ENCODE assay signal across 15 mouse cellular contexts in genomic region chr14:118156740-118157139, GRCm38 (mm10). TPM values are rescaled to one million over a fixed set of nuclear protein-coding genes. Genes with fewer than 3 reads are reported as not detected.
DNase-seq lines count a peak whose midpoint lies in the region; ATAC-seq and TF ChIP-seq lines count a peak whose summit lies in the region.
"Had no signal": no experiment of that assay in that cellular context is flagged by ENCODE, and none has a peak within 500 bp of the region (broad histone marks: within the 10 kb centered on the region; RNA-seq: fewer than 3 reads in every experiment).

No protein-coding gene starts in this region.

- no peak overlapping the region for H3K4me2 ChIP-seq in forebrain, embryonic 11.5 days (ENCODE audit: low read depth, low read length, severe bottlenecking)
- no peak overlapping the region for H3K4me2 ChIP-seq in forebrain, embryonic 12.5 days
- H3K4me2 ChIP-seq in liver, embryonic 14.5 days (ENCODE audit: low read depth): no peak overlapping the region
- no peak overlapping the region for H3K4me2 ChIP-seq in liver, embryonic 12.5 days
- H3K4me2 ChIP-seq in midbrain, embryonic 13.5 days (replicated peaks): no peak overlapping the region
- H3K4me2 ChIP-seq in midbrain, embryonic 14.5 days (ENCODE audit: low read length): no peak overlapping the region
- no peak overlapping the region for H3K4me2 ChIP-seq in neural tube, embryonic 14.5 days (ENCODE audit: low read depth, low read length)
- H3K4me2 ChIP-seq: embryonic facial prominence, embryonic 12.5 days had no signal

- no peaks in the 10 kb centered on the region for H3K4me1 ChIP-seq in forebrain, embryonic 11.5 days (replicated peaks; ENCODE audit: control insufficient read depth, insufficient read depth, low read length)
- no peaks in the 10 kb centered on the region for H3K4me1 ChIP-seq in forebrain, embryonic 12.5 days
- no peaks in the 10 kb centered on the region for H3K4me1 ChIP-seq in liver, embryonic 14.5 days (replicated peaks; ENCODE audit: control insufficient read depth in 2 of 2, insufficient read depth in 2 of 2, low read length in 1 of 2)
- no peaks in the 10 kb centered on the region for H3K4me1 ChIP-seq in liver, embryonic 12.5 days
- no peaks in the 10 kb centered on the region for H3K4me1 ChIP-seq in midbrain, embryonic 13.5 days (replicated peaks)
- H3K4me1 ChIP-seq in midbrain, embryonic 14.5 days (ENCODE audit: control insufficient read depth, insufficient read depth, low read length): no peaks in the 10 kb centered on the region
- no peaks in the 10 kb centered on the region for H3K4me1 ChIP-seq in neural tube, embryonic 14.5 days (ENCODE audit: control insufficient read depth, insufficient read depth, low read length)
- H3K4me1 ChIP-seq: embryonic facial prominence, embryonic 12.5 days; heart, embryonic 10.5 days had no signal

- TF ChIP-seq CTCF in liver, embryonic 14.5 days (IDR thresholded peaks at IDR 0.05; ENCODE audit: low read depth): no peak

- H3K9me3 ChIP-seq in forebrain, embryonic 11.5 days (ENCODE audit: control insufficient read depth, low read length): no peaks in the 10 kb centered on the region
- H3K9me3 ChIP-seq in forebrain, embryonic 12.5 days: no peaks in the 10 kb centered on the region
- H3K9me3 ChIP-seq in liver, embryonic 14.5 days (ENCODE audit: control insufficient read depth, low read length): no peaks in the 10 kb centered on the region
- H3K9me3 ChIP-seq in liver, embryonic 12.5 days (replicated peaks): no peaks in the 10 kb centered on the region
- no peaks in the 10 kb centered on the region for H3K9me3 ChIP-seq in midbrain, embryonic 13.5 days
- H3K9me3 ChIP-seq in midbrain, embryonic 14.5 days (ENCODE audit: control insufficient read depth, low read length): no peaks in the 10 kb centered on the region
- H3K9me3 ChIP-seq in neural tube, embryonic 14.5 days (ENCODE audit: control insufficient read depth, low read length): no peaks in the 10 kb centered on the region
- H3K9me3 ChIP-seq: embryonic facial prominence, embryonic 12.5 days; heart, embryonic 10.5 days; megakaryocyte, embryonic 14.5 days had no signal

- H3K27ac ChIP-seq in forebrain, embryonic 11.5 days (ENCODE audit: low read depth, low read length): no peak overlapping the region
- no peak overlapping the region for H3K27ac ChIP-seq in forebrain, embryonic 12.5 days
- H3K27ac ChIP-seq in liver, embryonic 14.5 days: no peak overlapping the region
- H3K27ac ChIP-seq in liver, embryonic 12.5 days: no peak overlapping the region
- H3K27ac ChIP-seq in midbrain, embryonic 13.5 days: no peak overlapping the region
- H3K27ac ChIP-seq in midbrain, embryonic 14.5 days (replicated peaks; ENCODE audit: low read depth, low read length): no peak overlapping the region
- H3K27ac ChIP-seq in neural tube, embryonic 14.5 days (ENCODE audit: low read depth, low read length): no peak overlapping the region
- H3K27ac ChIP-seq: embryonic facial prominence, embryonic 12.5 days; gastrocnemius, adult 2 months; heart, embryonic 10.5 days; kidney, postnatal 0 days; left cerebral cortex, adult 2 months had no signal

- no peak overlapping the region for H3K4me3 ChIP-seq in forebrain, embryonic 11.5 days (ENCODE audit: low read depth, low read length)
- no peak overlapping the region for H3K4me3 ChIP-seq in forebrain, embryonic 12.5 days (replicated peaks)
- no peak overlapping the region for H3K4me3 ChIP-seq in liver, embryonic 14.5 days (ENCODE audit: insufficient read depth in 1 of 2, low read depth in 2 of 2, low read length in 2 of 2)
- H3K4me3 ChIP-seq in liver, embryonic 12.5 days: no peak overlapping the region
- H3K4me3 ChIP-seq in midbrain, embryonic 13.5 days (replicated peaks): no peak overlapping the region
- no peak overlapping the region for H3K4me3 ChIP-seq in midbrain, embryonic 14.5 days (replicated peaks; ENCODE audit: low read depth, low read length)
- no peak overlapping the region for H3K4me3 ChIP-seq in neural tube, embryonic 14.5 days (ENCODE audit: low read depth, low read length)
- H3K4me3 ChIP-seq: embryonic facial prominence, embryonic 12.5 days; gastrocnemius, adult 2 months; heart, embryonic 10.5 days; left cerebral cortex, adult 2 months; megakaryocyte, embryonic 14.5 days had no signal

- H3K9ac ChIP-seq in forebrain, embryonic 11.5 days (ENCODE audit: low read length): no peak overlapping the region
- H3K9ac ChIP-seq in forebrain, embryonic 12.5 days: no peak overlapping the region
- no peak overlapping the region for H3K9ac ChIP-seq in liver, embryonic 14.5 days (replicated peaks)
- H3K9ac ChIP-seq in liver, embryonic 12.5 days: no peak overlapping the region
- H3K9ac ChIP-seq in midbrain, embryonic 13.5 days (replicated peaks): no peak overlapping the region
- no peak overlapping the region for H3K9ac ChIP-seq in midbrain, embryonic 14.5 days (replicated peaks; ENCODE audit: low read length)
- H3K9ac ChIP-seq in neural tube, embryonic 14.5 days (replicated peaks; ENCODE audit: low read depth, low read length): no peak overlapping the region
- H3K9ac ChIP-seq: embryonic facial prominence, embryonic 12.5 days; liver, postnatal 0 days had no signal

- 85% methylated on average over 10 of the region's 10 CpGs for WGBS in forebrain, embryonic 11.5 days
- WGBS in forebrain, embryonic 12.5 days: 92% methylated on average over 10 of the region's 10 CpGs
- 75% methylated on average over 10 of the region's 10 CpGs for WGBS in liver, embryonic 14.5 days (ENCODE audit: insufficient replicate concordance)
- WGBS in liver, embryonic 12.5 days (ENCODE audit: insufficient replicate concordance): 75% methylated on average over 10 of the region's 10 CpGs
- 87% methylated on average over 10 of the region's 10 CpGs for WGBS in midbrain, embryonic 13.5 days
- WGBS in midbrain, embryonic 14.5 days: 79% methylated on average over 10 of the region's 10 CpGs
- 87% methylated on average over 10 of the region's 10 CpGs for WGBS in neural tube, embryonic 14.5 days

- no peaks in the 10 kb centered on the region for H3K27me3 ChIP-seq in forebrain, embryonic 11.5 days (ENCODE audit: control insufficient read depth, insufficient read depth, low read length)
- no peaks in the 10 kb centered on the region for H3K27me3 ChIP-seq in forebrain, embryonic 12.5 days
- no peaks in the 10 kb centered on the region for H3K27me3 ChIP-seq in liver, embryonic 14.5 days (ENCODE audit: control insufficient read depth, insufficient read depth, low read length)
- no peaks in the 10 kb centered on the region for H3K27me3 ChIP-seq in liver, embryonic 12.5 days (replicated peaks)
- no peaks in the 10 kb centered on the region for H3K27me3 ChIP-seq in midbrain, embryonic 13.5 days
- H3K27me3 ChIP-seq in midbrain, embryonic 14.5 days (ENCODE audit: control insufficient read depth, insufficient read depth, low read length): no peaks in the 10 kb centered on the region
- no peaks in the 10 kb centered on the region for H3K27me3 ChIP-seq in neural tube, embryonic 14.5 days (ENCODE audit: control insufficient read depth, insufficient read depth, low read length)
- H3K27me3 ChIP-seq: embryonic facial prominence, embryonic 12.5 days; megakaryocyte, embryonic 14.5 days had no signal

- no peak for DNase-seq in forebrain, embryonic 11.5 days (ENCODE audit: low spot score)
- no peak for DNase-seq in liver, embryonic 14.5 days (ENCODE audit: low read depth in 3 of 3, low spot score in 3 of 3)
- no peak for DNase-seq in midbrain, embryonic 14.5 days
- no peak for DNase-seq in spleen, postnatal 4 days (ENCODE audit: low spot score in 2 of 2)

- peak; percentile 46; the same call in 1 of the 2 replicates for ATAC-seq in forebrain, embryonic 11.5 days (replicated peaks; ENCODE audit: low FRiP score)
- no peak; the same call in 1 of the 2 replicates for ATAC-seq in forebrain, embryonic 12.5 days (ENCODE audit: low FRiP score)
- peak; percentile 26; the same call in 1 of the 2 replicates for ATAC-seq in liver, embryonic 14.5 days (ENCODE audit: insufficient read depth)
- ATAC-seq in liver, embryonic 12.5 days: no peak
- peak; percentile 57; the same call in 1 of the 2 replicates for ATAC-seq in midbrain, embryonic 13.5 days
- no peak for ATAC-seq in midbrain, embryonic 14.5 days (ENCODE audit: low FRiP score, low TSS enrichment)
- ATAC-seq in neural tube, embryonic 14.5 days (ENCODE audit: low read depth): peak; percentile 38; the same call in 1 of the 2 replicates
- ATAC-seq: liver, postnatal 0 days had no signal

- TF ChIP-seq EP300 in liver, embryonic 14.5 days (IDR thresholded peaks at IDR 0.05; ENCODE audit: low read depth): no peak

- H3K36me3 ChIP-seq in forebrain, embryonic 11.5 days (ENCODE audit: control insufficient read depth, insufficient read depth, low read length): peaks cover 4% of the 10 kb centered on the region; the same call in 1 of the 2 replicates
- H3K36me3 ChIP-seq in forebrain, embryonic 12.5 days (replicated peaks): peaks cover 57% of the 10 kb centered on the region
- H3K36me3 ChIP-seq in liver, embryonic 14.5 days (replicated peaks; ENCODE audit: control insufficient read depth, insufficient read depth, low read depth): peaks cover 7% of the 10 kb centered on the region; the same call in 1 of the 2 replicates
- peaks cover 64% of the 10 kb centered on the region for H3K36me3 ChIP-seq in liver, embryonic 12.5 days
- peaks cover 37% of the 10 kb centered on the region for H3K36me3 ChIP-seq in midbrain, embryonic 13.5 days
- H3K36me3 ChIP-seq in midbrain, embryonic 14.5 days (ENCODE audit: control insufficient read depth, insufficient read depth, low read length): peaks cover 35% of the 10 kb centered on the region
- peaks cover 11% of the 10 kb centered on the region; the same call in 1 of the 2 replicates for H3K36me3 ChIP-seq in neural tube, embryonic 14.5 days (ENCODE audit: control insufficient read depth, insufficient read depth, low read length)

RNA-seq across cellular contexts. Expression of gene Gpr180, which starts 19.8 kb away (rescaled TPM):
- 36.2 and 39.3 TPM in 2 replicates for polyA plus RNA-seq in forebrain, embryonic 11.5 days (2014; fragmentation: Nextera tagmentation; extraction: Ambion mirVana)
- polyA plus RNA-seq in forebrain, embryonic 12.5 days (2016; fragmentation: Nextera tagmentation; extraction: Ambion mirVana): 29.9 and 31.9 TPM in 2 replicates
- 5.8 and 6.1 TPM in 2 replicates for polyA plus RNA-seq in liver, embryonic 14.5 days (2012; rRNA removed)
- 9.6 and 9.9 TPM in 2 replicates for polyA plus RNA-seq in liver, embryonic 14.5 days (2014; fragmentation: Nextera tagmentation; extraction: Ambion mirVana)
- polyA plus RNA-seq in liver, embryonic 12.5 days (2016; fragmentation: Nextera tagmentation; extraction: Ambion mirVana): 18.0 and 19.2 TPM in 2 replicates
- polyA plus RNA-seq in midbrain, embryonic 13.5 days (2015; fragmentation: Nextera tagmentation; extraction: Ambion mirVana): 33.4 and 34.6 TPM in 2 replicates
- 33.4 and 38.8 TPM in 2 replicates for polyA plus RNA-seq in midbrain, embryonic 14.5 days (2014; fragmentation: Nextera tagmentation; extraction: Ambion mirVana)
- polyA plus RNA-seq in neural tube, embryonic 14.5 days (2014; fragmentation: Nextera tagmentation; extraction: Ambion mirVana): 47.6 and 51.5 TPM in 2 replicates

RNA-seq across cellular contexts. Expression of gene Tgds, which starts 24.2 kb away (rescaled TPM):
- 27.6 and 30.3 TPM in 2 replicates for polyA plus RNA-seq in forebrain, embryonic 11.5 days (2014; fragmentation: Nextera tagmentation; extraction: Ambion mirVana)
- 24.7 and 26.9 TPM in 2 replicates for polyA plus RNA-seq in forebrain, embryonic 12.5 days (2016; fragmentation: Nextera tagmentation; extraction: Ambion mirVana)
- 7.3 and 9.9 TPM in 2 replicates for polyA plus RNA-seq in liver, embryonic 14.5 days (2012; rRNA removed)
- 14.2 and 15.8 TPM in 2 replicates for polyA plus RNA-seq in liver, embryonic 14.5 days (2014; fragmentation: Nextera tagmentation; extraction: Ambion mirVana)
- 23.0 and 23.2 TPM in 2 replicates for polyA plus RNA-seq in liver, embryonic 12.5 days (2016; fragmentation: Nextera tagmentation; extraction: Ambion mirVana)
- 20.8 and 21.0 TPM in 2 replicates for polyA plus RNA-seq in midbrain, embryonic 13.5 days (2015; fragmentation: Nextera tagmentation; extraction: Ambion mirVana)
- 17.9 and 21.8 TPM in 2 replicates for polyA plus RNA-seq in midbrain, embryonic 14.5 days (2014; fragmentation: Nextera tagmentation; extraction: Ambion mirVana)
- polyA plus RNA-seq in neural tube, embryonic 14.5 days (2014; fragmentation: Nextera tagmentation; extraction: Ambion mirVana): 14.4 and 19.8 TPM in 2 replicates

Comparison
In these comparisons a context has a peak if more than half of its experiments do, and no peak if none do; other contexts are left out.
1. ATAC-seq: peak in forebrain, embryonic 11.5 days (single experiment), liver, embryonic 14.5 days (single experiment), midbrain, embryonic 13.5 days (single experiment) and neural tube, embryonic 14.5 days (single experiment); none in forebrain, embryonic 12.5 days (single experiment), liver, embryonic 12.5 days (single experiment) and midbrain, embryonic 14.5 days (single experiment).